Mouse (Mus musculus) adrenal gland, postnatal 10 days (tissue): ENCODE data around the gene Slc6a11. TPM values are rescaled to one million over a fixed set of nuclear protein-coding genes. Genes with fewer than 3 reads are reported as not detected.

Experiments used
- DNase-seq: peaks from one replicate; pipeline ENCODE4 v3.0.0; 2021; ENCODE audit warnings: mixed read lengths
- total RNA-seq, 2 experiments: library from RNA; stranded (reverse); gene quantifications; 2 replicates each; pipeline ENCODE4 v1.2.3; 2021

The Slc6a11 gene
- total RNA-seq, 2 experiments from 2014 or later: 0.30 TPM

- DNase-seq: no peak
Observed at GRCm38 (mm10) chr6:114182366-114183179, 51.5 kb downstream of the Slc6a11 start.

DNA sequence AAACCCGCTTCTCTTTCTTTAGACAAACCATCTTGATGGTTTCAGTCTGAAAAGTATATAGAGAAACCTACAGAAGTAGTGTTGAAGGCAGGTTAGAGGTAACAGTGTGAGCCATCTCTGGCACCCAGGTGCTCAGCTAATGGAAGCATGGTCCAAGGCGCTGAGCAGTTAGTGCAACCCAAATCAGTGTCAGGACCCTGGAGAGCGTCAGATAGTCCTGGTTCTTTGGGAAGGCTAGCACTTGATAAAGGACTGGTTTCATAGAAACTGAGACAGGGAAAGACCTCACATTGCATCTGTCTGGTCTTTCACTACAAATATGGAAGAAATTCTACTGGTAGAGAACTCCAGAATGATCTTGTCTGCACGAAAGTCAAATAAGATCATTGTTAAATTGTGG, 56.1 kb downstream of the Slc6a11 start:
- DNase-seq: peak; percentile 38

GRCm38 (mm10) chr6:114188869-114189268, 57.8 kb downstream of the Slc6a11 start:
- no peak for DNase-seq

- no peak for DNase-seq
Observed at GRCm38 (mm10) chr6:114195998-114196397, 65.0 kb downstream of the Slc6a11 start.

DNA sequence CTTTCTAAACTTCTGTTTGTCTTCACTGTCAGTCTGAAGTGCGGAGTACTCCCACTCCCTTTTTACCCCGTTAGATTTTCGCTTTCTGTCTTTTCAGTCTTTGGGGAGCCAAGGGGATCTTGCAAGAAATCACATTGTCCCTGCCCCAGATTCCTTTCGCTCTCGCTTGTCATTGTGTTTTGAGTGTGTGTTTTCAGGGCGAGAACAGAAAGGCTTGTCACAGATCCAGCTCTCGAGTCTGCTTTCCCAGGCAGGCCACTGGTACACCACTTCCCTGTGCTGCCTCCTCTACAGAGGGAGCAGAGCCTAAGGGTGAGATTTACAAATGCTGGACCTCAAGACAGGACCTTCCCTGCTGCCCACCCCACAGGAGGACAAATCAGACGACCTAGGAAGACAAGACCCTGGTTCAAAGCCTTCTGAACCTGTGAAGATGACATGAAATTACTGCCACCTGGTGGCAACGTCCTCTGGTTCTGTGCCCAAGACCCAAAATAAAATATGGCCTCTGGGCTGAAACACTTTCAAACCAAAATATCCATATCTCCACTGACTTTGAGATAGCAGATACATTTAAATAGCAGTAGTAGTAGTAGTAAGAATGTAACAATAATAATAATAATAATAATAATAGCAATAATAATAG, 68.3 kb downstream of the Slc6a11 start:
- DNase-seq: no peak

- DNase-seq: no peak
Observed at GRCm38 (mm10) chr6:114204557-114204956, 73.5 kb downstream of the Slc6a11 start.

DNA sequence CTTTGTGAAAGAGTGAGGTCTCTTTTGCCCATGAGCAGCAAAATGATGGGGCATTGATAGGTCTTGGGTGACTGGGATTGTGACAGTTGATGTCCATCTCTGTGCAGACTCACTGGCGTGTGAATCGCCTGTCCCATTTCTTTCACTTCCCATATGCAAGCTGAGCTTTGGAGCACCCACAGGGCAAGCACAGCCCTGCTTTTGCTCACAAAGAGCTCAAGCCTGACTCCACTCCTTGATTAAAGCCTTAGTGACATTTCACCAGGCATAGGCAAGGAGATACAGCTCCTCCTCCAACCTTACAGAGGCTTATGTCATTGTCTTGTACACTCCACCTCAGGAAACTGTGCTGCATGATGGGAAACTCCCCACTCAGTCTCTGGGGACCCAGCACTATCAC, 77.3 kb downstream of the Slc6a11 start:
- DNase-seq: no peak

- peak; percentile 10 for DNase-seq
Observed at GRCm38 (mm10) chr6:114214393-114214792, 83.4 kb downstream of the Slc6a11 start.

DNA sequence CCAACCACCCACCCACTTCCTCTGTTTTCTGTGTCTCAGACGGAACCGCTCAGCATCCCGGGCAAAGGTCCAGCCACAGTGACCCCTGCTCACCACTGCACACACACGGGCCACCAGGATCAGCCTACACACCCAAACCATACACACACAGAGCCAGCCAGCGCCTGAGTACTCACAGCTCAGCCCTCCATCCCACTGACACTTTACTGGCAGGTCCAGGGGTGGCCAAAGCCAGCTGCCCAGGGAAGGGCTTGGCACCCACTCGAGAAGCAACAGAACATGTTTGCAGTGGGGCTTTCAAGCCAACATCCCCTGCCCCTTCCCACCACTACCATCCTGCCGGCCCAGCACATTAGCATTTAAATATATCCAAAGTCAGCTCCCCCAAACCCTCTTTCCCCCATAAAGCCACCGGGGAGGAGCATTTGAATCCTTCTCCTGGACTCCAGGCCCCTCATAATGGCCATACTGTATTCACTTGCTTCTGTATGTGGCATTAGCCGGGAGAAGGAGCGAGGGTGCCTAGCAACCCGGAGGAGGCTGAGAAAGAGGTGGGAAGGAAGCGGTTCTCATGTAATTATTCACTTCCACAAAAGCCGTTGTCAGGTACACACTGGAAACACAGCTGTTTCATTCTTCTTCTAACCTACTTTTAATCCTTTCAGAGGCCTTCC, 85.8 kb downstream of the Slc6a11 start:
- no peak for DNase-seq

DNA sequence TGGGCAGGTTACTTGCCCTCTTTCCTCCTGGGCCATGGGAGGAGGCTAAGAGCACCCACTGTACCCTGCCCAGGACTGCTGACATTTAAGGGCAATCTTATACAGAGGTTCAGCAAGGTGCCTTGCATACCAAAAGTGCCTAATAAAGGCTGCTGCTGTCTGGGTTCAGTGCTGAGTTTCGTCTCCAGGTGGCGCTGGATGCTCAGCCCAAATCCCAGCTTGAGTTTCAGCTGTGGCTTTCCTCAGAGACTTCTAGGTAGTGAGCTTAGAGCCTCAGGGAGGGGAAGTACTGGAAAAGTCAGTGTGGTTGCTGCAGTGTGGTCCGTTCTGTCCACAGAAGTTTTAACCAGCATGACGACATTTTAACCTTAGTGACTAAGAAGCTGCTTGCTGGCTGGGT, 93.4 kb downstream of the Slc6a11 start:
- DNase-seq: no peak

DNA sequence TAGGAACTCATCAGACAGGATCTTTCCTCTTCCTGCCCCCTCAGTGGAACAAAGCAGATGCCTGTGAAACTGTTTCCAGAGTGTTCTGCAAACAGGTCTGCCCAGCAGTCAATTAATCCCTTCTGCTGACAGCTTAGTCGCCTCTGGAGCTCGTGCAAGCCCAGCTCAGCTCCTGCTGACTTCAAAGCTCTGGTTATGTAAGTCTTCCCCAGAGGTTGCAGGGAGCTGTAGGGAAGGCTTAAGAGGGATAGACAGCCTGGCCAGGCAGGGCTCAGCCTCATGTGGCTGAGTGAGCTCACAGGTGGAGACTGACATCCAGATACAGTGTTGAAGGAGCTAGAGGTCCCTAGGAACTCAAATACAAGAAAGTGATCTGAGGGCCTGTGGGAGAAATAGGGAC, 96.3 kb downstream of the Slc6a11 start:
- DNase-seq: no peak

DNA sequence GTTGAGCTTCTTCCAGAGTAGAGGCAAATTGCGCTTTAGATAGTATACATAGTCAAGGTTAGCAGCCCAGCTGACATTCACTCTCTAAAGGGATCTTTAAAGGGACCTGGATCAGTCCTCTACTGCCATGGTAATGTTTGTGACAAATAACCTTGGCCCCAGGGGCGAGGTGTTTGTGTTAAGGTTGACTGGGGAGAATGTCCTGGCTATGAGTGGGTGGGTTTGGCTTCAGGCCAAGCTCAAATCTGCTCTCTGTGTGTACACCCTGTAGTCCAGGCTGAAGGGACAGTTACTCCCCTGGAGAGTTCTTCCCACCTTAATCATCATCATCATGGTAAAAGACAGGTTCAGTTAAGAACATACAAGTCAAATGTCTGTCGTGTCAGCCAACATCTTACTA, 97.2 kb downstream of the Slc6a11 start:
- DNase-seq: peak; percentile 10

GRCm38 (mm10) chr6:114238892-114239644, 108.0 kb downstream of the Slc6a11 start:
- DNase-seq: no peak

DNA sequence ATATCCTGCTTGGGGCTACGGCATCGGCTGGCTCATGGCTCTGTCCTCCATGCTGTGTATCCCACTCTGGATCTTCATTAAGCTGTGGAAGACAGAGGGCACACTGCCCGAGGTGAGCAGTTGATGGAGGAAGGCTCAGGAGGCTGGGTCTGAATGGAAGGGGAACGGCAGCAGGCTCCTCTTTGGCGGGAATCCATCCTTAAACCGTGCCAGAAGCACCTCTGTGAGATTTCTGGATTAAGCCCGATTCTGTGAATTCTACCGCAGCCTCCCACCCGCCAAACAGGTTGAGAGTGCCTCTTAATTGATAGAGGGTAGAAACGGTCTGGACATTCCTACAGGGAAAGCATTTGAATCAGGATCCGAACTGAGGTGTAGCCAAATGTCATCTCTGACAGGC, 114.6 kb downstream of the Slc6a11 start:
- DNase-seq: no peak

- DNase-seq: peak; percentile 85
Observed at GRCm38 (mm10) chr6:114250311-114250710, 119.3 kb downstream of the Slc6a11 start.

DNA sequence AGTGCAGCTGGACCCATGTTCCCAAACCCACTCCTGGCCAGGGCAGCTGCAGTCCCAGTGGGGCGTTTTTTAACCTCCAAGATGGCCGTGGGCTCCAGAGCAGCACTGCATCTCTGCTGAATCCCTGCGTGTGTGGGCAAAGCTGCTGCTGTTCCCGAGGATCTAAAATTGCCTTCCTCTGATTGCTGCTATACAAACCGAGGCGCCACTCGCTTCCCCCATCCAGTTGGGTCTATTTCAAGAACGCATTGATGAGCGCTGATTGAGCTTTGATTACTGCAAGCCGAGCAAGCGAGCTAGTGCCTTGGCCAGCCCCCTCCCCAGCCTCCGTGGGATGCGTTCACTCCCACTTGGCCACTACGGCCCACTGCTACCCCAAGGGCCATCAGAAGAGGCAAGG, 123.9 kb downstream of the Slc6a11 start:
- DNase-seq: no peak

- no peak for DNase-seq
Observed at GRCm38 (mm10) chr6:114257762-114258361, 126.8 kb downstream of the Slc6a11 start.

DNA sequence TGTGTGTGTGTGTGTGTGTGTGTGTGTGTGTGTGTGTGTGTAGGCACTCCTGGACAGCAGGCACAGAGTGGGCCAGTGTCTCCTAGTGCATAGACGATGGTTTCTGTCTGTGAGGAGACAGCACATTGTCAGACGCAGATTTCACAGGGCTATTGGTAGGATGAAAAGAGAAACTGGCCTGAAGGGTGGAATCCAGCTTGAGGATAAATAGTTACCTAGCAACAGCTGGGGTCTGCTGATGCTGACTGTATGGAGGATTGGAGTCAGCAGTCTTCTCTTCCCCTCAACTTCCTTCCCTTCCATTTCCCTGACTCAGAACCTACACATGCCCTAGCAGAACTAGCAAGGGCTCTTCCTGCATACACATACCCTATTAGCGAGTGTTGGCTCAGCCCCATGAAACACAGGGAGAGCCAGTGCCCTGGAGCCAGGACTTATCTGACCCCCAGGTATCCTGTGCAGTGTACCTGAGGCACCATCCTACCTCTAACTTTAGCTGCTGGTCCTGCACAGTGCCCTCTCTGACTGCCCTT, 127.7 kb downstream of the Slc6a11 start:
- no peak for DNase-seq

- DNase-seq: no peak
Observed at GRCm38 (mm10) chr6:114261609-114262008, 130.6 kb downstream of the Slc6a11 start.

- no peak for DNase-seq
Observed at GRCm38 (mm10) chr6:114264010-114264409, 133.0 kb downstream of the Slc6a11 start.

- DNase-seq: no peak
Observed at GRCm38 (mm10) chr6:114264426-114264825, 133.4 kb downstream of the Slc6a11 start.

DNA sequence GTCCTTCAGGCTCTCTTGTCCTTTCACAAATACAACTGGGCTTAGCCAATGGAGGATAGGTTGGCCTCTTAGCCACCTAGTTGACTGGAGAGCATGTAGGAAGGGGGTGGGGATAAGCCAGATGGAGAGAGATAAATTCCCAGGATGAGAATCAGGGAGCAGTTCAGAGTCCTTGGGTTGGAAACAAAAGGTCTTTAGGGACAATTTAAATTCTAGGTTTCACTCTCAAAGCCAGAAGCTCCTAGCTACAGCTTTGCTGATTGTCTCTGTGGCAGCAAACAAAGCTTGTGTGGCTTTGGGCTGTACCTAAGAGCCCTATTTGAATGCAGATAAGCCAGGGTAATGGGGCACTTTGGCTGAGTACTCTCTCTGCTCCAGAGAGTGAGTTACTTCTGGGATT, 135.2 kb downstream of the Slc6a11 start:
- no peak for DNase-seq
